Mouse (Mus musculus) intestine, postnatal 0 days (tissue): ENCODE measurements around the gene Shc3. TPM values are rescaled to one million over a fixed set of nuclear protein-coding genes. Genes with fewer than 3 reads are reported as not detected.
A peak's percentile ranks its signal among the peaks of the same experiment; 100 is the strongest.

Experiments
- ATAC-seq: fragments of 200-750 bp; cut with Nextera tagmentation; 2 replicates; pipeline ENCODE4 v1.8.0; 2017; ENCODE audit warnings: mild to moderate bottlenecking, moderate TSS enrichment, moderate library complexity
- H3K27ac ChIP-seq: fragments of 300-500 bp; sonication (generic); 2 replicates; pipeline ENCODE4 v1.5.1; 2014; ENCODE audit warnings: mild to moderate bottlenecking, low read depth, low read length, moderate library complexity
- H3K27me3 ChIP-seq: fragments of 300-500 bp; sonication (generic); replicated peaks from 2 replicates; pipeline ENCODE4 v1.6.1; 2014; ENCODE audit warnings: low read length, mixed read lengths; ENCODE audit not compliant: control insufficient read depth, insufficient read depth
- H3K36me3 ChIP-seq: fragments of 300-500 bp; sonication (generic); 2 replicates; pipeline ENCODE4 v1.6.1; 2014; ENCODE audit warnings: mild to moderate bottlenecking, moderate library complexity; ENCODE audit not compliant: control insufficient read depth, insufficient read depth
- H3K4me1 ChIP-seq: fragments of 300-500 bp; sonication (generic); replicated peaks from 2 replicates; pipeline ENCODE4 v1.6.1; 2014; ENCODE audit warnings: antibody characterized with exemption, low read length, mixed read lengths; ENCODE audit not compliant: control insufficient read depth, insufficient read depth
- H3K4me2 ChIP-seq: fragments of 300-500 bp; sonication (generic); replicated peaks from 2 replicates; pipeline ENCODE4 v1.6.1; 2014; ENCODE audit warnings: low read depth, mild to moderate bottlenecking, moderate library complexity
- H3K4me3 ChIP-seq: fragments of 300-500 bp; sonication (generic); 2 replicates; pipeline ENCODE4 v1.5.1; 2014; ENCODE audit warnings: low read depth, low read length
- H3K9ac ChIP-seq: fragments of 300-500 bp; sonication (generic); 2 replicates; pipeline ENCODE4 v1.6.1; 2014; ENCODE audit warnings: mild to moderate bottlenecking, low read depth, low read length
- H3K9me3 ChIP-seq: fragments of 300-500 bp; sonication (generic); 2 replicates; pipeline ENCODE4 v1.6.1; 2016; ENCODE audit warnings: mixed run types; ENCODE audit not compliant: control insufficient read depth
- CTCF ChIP-seq: sonication (generic); IDR thresholded peaks from 2 replicates; pipeline ENCODE4 v1.5.1; 2016; ENCODE audit warnings: low read depth, mild to moderate bottlenecking, control low read depth, antibody characterized with exemption, moderate library complexity
- WGBS: fragments of 180-500 bp; shearing (Covaris S2); extraction: QIAGEN DNeasy Blood & Tissue Kit; methylation state at CpG from one replicate; pipeline ENCODE4 v1.1.7; 2014; 5-methylcytosine and 5-hydroxymethylcytosine counted together
- polyA plus RNA-seq: library from polyadenylated mRNA; unstranded; fragments of >200 nt; fragmentation: Nextera tagmentation; extraction: Ambion mirVana; gene quantifications from 2 replicates; pipeline ENCODE4 v1.2.1, GENCODE M21; 2015

The Shc3 gene
- polyA plus RNA-seq, 1 experiment from 2014 or later, result 0.17 TPM

DNA sequence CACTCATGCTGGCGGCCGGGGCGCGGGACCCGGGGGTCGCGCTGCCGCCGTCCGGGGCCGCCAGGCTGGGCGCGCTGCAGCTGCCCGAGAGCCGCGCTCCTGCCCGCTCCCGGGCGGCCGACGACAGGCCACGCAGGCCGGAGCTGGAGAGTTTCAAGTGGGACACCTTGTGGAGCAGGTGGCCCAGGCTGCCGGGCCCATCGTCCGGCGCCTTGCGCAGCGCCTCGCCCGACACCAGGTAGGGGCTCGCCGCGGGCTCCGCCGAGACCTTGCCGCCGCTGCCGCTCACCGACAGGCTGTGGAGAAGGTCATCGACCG is 2.2 kb downstream of the Shc3 start:
- H3K4me1 ChIP-seq, result no peaks in the 10 kb centered on the region
- no peaks in the 10 kb centered on the region for H3K9me3 ChIP-seq

DNA sequence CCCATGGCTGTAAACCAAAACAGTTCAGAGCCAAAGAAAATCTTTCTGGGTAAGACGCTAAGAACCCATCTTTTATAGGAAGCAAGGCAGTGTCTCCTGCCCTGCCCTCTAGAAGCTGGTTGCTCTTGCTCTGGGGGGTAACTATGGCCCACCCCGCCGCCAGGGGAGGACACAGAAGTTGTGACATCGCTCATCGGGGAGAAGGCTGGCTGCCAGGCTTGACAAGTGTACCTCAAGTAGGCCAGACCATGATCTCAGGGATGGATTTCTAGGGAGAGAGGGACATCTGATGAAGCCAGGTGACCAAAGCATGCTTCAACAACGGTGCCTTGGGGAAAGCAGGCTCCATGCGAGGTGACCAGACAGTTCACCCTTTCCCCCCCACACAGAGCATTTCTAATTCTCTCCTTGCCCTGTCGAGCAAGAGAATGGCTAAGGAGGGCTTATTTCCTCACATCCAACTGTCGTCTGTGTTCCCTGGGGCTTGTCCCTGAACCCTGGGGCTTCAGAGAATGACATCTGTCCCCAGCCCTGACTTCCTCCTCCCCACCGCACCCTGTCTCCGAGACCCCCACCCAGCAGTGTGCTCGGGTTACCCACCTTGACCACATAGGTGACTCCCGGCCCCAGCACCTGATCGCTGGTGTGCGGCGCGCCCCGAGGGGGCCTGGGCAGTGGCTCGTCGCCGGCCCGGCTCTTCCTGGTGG is 2.7 kb downstream of the Shc3 start:
- Histone ChIP-seq H3K4me2 (peak overlapping the region; percentile 74), H3K9me3 (no peaks in the 10 kb centered on the region), H3K27ac (no peak overlapping the region), H3K36me3 (no peaks in the 10 kb centered on the region), H3K4me1 (no peaks in the 10 kb centered on the region), H3K9ac (0 out of 2 replicates have a peak overlapping the region, but pooled peaks have one; percentile 27), H3K4me3 (peak overlapping the region; percentile 43), H3K27me3 (peaks cover 62% of the 10 kb centered on the region)
- WGBS, result 13% methylated on average over 22 of the region's 22 CpGs
- no peak for TF ChIP-seq CTCF
- ATAC-seq, result no peak

More for the DNA sequence above, 2.2 kb downstream of the Shc3 start:
- Histone ChIP-seq H3K27me3 (peaks cover 62% of the 10 kb centered on the region), H3K4me2 (peak overlapping the region; percentile 74), H3K36me3 (no peaks in the 10 kb centered on the region), H3K4me3 (peak overlapping the region; percentile 43), H3K27ac (no peak overlapping the region), H3K9ac (peak overlapping the region; percentile 27; the same call in 1 of the 2 replicates)
- ATAC-seq, result no peak
- TF ChIP-seq CTCF, result no peak
- WGBS, result 2% methylated on average over 18 of the region's 42 CpGs

DNA sequence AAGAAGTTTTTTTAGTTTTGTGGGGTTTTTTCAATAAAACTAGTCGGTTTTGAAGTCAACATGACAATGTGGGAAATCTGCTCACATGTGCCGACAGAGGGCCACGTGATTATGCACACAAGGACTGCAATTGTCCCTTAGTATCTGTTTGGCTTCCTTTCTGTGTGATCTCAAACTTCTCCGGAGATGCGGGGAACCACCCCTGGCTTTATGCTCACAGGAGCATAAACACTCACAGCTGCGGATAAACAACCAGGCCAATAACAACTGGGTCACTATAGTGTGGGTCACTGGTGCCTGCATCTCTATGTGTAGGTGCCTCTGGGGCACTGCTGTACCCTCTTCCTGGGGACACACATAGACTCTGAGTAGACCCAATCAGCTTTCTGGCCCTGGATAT is 4.5 kb downstream of the Shc3 start:
- Histone ChIP-seq H3K4me1 (no peaks in the 10 kb centered on the region), H3K36me3 (no peaks in the 10 kb centered on the region), H3K4me3 (no peak overlapping the region), H3K4me2 (no peak overlapping the region), H3K9me3 (no peaks in the 10 kb centered on the region), H3K27me3 (peaks cover 50% of the 10 kb centered on the region), H3K9ac (no peak overlapping the region), H3K27ac (no peak overlapping the region)
- ATAC-seq, result no peak
- WGBS, result 68% methylated on average over 6 of the region's 6 CpGs
- no peak for TF ChIP-seq CTCF

DNA sequence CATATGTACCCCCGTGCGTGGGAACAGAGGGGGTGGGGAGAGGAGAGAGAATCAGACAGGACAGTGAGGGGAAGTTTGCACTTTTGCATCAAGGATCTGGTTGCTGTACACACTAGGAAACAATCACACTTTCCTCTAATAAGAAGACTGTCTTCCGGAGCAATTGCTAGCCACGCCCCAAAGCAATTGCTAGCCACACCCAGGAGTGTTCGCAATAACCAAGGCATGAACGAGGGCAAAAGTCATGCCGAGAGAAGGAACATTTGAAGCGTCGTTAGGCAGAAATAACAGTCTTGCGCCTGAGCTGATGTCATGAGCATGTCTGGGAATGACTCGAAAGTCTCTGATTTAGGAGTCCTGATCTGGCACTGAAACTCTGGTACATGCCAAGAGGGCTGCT is 15.9 kb downstream of the Shc3 start:
- H3K27me3 ChIP-seq, result no peaks in the 10 kb centered on the region
- H3K9me3 ChIP-seq, result no peaks in the 10 kb centered on the region
- H3K4me3 ChIP-seq, result no peak overlapping the region
- H3K4me1 ChIP-seq, result 0 out of 2 replicates have a peak, but pooled peaks cover 3% of the 10 kb centered on the region
- ATAC-seq, result peak; percentile 80
- 56% methylated on average over 11 of the region's 11 CpGs for WGBS
- H3K36me3 ChIP-seq, result no peaks in the 10 kb centered on the region
- H3K27ac ChIP-seq, result no peak overlapping the region
- H3K9ac ChIP-seq, result no peak overlapping the region
- no peak for TF ChIP-seq CTCF
- H3K4me2 ChIP-seq, result no peak overlapping the region

DNA sequence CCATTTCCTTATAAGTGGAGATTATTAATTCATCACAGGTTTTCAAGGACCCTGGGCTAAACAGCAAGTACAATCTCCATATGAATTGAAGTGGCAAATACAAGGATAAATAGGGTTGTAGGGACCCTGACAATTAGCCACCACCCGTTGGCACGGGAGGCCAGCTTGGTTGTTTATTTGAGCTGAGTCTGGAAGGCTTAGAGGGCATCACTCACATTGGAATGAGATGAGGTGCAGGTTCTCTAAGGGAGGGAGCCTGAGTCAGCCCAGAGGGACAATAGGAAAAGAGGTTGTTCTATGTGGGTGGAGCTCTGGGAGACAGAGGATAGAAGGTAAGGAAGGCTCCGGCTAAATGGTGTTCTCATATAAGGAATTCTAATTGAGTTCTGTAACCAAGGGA is 17.0 kb downstream of the Shc3 start:
- ATAC-seq, result no peak
- 0 out of 2 replicates have a peak, but pooled peaks cover 3% of the 10 kb centered on the region for H3K4me1 ChIP-seq
- no peaks in the 10 kb centered on the region for H3K27me3 ChIP-seq
- no peak overlapping the region for H3K9ac ChIP-seq
- H3K36me3 ChIP-seq, result no peaks in the 10 kb centered on the region
- H3K27ac ChIP-seq, result no peak overlapping the region
- no peak overlapping the region for H3K4me2 ChIP-seq
- no peak overlapping the region for H3K4me3 ChIP-seq
- no peaks in the 10 kb centered on the region for H3K9me3 ChIP-seq
- 65% methylated on average over 3 of the region's 3 CpGs for WGBS
- TF ChIP-seq CTCF, result no peak

DNA sequence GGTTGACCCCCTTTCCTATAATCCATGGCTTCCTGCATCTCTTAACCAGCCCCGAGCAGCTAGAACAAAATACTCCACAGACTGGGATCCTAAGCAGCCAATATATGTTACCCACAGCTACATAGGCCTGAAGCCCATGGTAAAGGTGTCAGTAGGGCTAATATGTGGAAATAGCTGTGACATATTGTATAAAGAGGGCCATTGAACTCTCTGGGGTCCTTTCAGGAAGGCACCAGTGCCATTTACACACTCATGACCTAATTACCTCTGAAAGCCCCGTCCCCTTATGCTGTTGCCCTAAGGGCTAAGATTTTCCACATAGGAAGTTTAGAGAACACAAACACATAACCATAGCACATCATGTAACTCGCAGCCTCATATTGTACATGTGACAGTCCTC is 17.4 kb downstream of the Shc3 start:
- Histone ChIP-seq H3K4me2 (no peak overlapping the region), H3K9ac (no peak overlapping the region), H3K9me3 (no peaks in the 10 kb centered on the region), H3K4me1 (0 out of 2 replicates have a peak, but pooled peaks cover 3% of the 10 kb centered on the region), H3K27ac (no peak overlapping the region), H3K27me3 (no peaks in the 10 kb centered on the region), H3K36me3 (no peaks in the 10 kb centered on the region), H3K4me3 (no peak overlapping the region)
- no peak for ATAC-seq
- no peak for TF ChIP-seq CTCF
- 82% methylated on average over 3 of the region's 3 CpGs for WGBS
